Mouse (Mus musculus): ENCODE measurements around the gene Slc13a2.

DNA sequence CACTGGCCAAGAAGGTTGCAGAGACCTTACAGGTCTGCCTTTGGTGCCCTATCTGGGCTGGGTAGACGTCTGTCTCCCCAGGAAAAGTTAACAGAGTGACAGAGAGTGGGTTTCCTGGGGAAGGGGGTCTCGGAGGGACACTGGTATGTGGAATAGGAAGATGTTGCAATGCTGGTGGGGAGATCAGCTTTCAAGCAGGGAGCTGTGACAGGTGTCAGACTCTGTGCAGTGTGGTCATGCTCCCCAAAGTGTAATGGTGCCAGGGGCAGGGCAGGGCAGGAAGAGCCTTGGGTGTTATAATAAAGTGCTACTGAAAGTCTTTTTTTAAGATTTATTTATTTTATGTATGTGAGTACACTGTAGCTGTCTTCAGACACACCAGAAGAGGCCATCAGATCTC is 28.3 kb upstream of the Slc13a2 start:
- no peak for TF ChIP-seq CTCF (conservative IDR thresholded peaks at IDR 0.05; ENCODE audit: insufficient read depth, insufficient read length, low read depth, low read length)
- TF ChIP-seq POLR2A (IDR thresholded peaks at IDR 0.05; ENCODE audit: low read depth, low read length) = no peak
